Mouse (Mus musculus) layer of hippocampus, adult 11-12 months (tissue): ENCODE measurements around the gene Fbxo7.
A peak's percentile ranks its signal among the peaks of the same experiment; 100 is the strongest.

ENCODE experiments used
- DNase-seq: peaks from one replicate; pipeline ENCODE4 v3.0.0; 2022; ENCODE audit warnings: low spot score

The Fbxo7 gene

GRCm38 (mm10) chr10:86079921-86080320, 58.1 kb downstream of the Fbxo7 start:
- DNase-seq: no peak

DNA sequence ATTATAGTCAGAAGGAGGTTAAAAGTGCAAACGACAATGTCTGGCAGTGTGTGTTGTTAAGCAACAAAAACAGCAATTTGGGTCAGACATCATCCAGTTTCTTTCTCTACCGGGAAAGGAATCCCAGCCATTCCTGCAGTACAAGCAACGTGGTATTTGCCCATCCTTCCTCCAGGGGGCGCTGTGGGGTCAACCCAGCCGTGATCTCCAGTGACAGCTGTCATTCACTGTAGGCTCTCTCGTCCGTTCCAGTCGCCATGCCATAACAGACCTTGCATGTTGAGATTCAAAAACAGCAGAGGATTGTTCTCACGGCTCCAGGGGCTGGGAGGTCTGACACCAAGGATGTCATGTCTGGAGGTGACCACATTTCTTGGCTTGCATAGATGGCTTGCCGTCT, 70.1 kb downstream of the Fbxo7 start:
- DNase-seq: peak; percentile 30

DNA sequence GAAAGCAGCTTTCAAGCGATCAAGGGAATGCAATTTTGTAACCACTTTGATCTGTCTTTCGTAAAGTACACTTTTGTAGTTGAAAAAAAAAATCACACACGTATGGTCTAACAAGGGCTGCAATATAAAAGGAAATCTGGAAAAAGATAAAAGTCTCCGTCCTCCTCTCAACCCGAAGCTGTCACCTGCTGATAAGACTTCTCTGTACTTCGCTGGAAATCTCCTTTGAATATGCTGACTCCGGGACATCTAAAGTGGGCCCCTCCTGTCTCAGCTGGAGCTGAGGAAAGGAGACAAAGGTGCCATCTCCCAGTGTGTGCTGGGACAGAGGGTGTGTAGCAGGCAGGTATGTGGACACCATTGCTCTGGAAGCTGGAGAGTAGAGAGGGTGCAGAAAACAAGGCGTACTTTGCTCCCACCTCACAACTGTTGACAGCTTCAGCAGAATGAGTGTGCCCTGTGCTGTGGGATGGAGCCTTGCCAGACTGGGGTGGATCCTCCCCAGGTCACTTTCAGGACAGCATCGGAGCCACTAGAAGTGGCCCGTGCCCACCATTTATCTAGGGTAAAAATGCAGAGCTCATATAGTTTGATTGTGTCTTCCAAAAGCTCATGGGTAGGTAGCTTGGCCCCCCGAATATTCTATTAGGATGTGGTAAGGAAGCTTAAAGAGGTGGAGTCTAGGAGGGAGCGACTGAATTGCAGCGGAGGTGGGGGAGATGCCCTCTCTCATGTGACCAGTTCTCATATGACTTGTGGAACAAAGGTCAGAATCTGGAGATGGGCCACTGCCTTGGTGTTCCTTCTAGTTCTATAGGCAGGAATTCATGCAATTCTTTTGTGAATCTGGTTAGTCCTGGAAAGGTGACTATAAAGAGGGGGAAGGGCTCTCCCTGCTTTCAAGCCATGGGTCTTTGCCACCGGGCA, 71.6 kb downstream of the Fbxo7 start:
- no peak for DNase-seq

DNA sequence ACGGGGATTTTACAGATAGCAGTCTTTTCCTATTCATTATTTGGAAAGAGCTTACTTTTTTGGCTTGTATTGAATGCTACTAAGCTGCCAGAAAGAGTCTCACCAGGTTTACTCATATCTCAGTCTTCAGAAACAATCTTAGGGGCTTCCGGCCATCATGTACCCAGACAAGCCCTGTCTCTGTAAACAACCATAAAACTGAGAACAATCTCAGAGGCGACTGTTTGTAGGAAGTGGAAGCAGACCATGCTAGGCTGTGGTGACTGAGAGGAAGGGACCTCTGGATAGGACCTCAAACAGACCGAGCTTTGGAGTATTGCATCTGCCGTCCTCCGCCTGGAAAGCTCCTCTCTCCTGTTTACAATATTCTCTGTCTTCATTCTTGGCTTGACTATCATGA, 76.6 kb downstream of the Fbxo7 start:
- no peak for DNase-seq

- DNase-seq: no peak
These were observed 78.6 kb downstream of the Fbxo7 start for GRCm38 (mm10) chr10:86100281-86100851.
